Mouse (Mus musculus) neural tube, embryonic 10.5 days (tissue): ENCODE data around the gene Actr1a.

Experiments used
- DNase-seq: peaks from one replicate; pipeline ENCODE4 v3.0.0-alpha.2; 2017; ENCODE audit warnings: low spot score; ENCODE audit errors: extremely low spot score

The Actr1a gene

GRCm38 (mm10) chr19:46350168-46350932 lies 45.2 kb downstream of the Actr1a start, which contains the start of gene 2310034G01Rik:
TSS of gene 2310034G01Rik (minus strand) at chr19:46350302.
- DNase-seq = no peak

- DNase-seq = peak; percentile 26
Measured at GRCm38 (mm10) chr19:46349550-46349949, 46.0 kb downstream of the Actr1a start.

GRCm38 (mm10) chr19:46348761-46349458 lies 46.6 kb downstream of the Actr1a start:
- peak; percentile 73 for DNase-seq

- no peak for DNase-seq
Measured at GRCm38 (mm10) chr19:46347936-46348668, 47.4 kb downstream of the Actr1a start.

DNA sequence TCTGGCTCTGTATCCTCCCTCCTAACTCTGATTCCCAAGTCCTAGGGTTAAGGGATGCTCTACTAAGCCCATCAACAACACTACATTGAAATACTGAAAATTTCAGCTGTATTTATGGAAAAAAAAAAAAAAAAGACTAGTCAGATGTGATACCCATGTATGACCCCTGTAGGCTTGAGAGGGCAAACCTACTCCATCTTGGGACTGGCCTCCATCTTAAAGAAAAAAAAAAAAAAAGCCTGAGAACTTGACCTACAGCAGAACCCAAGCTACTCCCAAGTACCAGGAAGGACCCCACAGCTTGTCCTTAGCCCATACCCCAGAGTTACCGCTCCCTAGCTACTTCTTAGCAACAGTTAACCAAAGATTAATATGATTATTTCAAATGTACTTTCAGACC lies 48.4 kb downstream of the Actr1a start:
- no peak for DNase-seq

DNA sequence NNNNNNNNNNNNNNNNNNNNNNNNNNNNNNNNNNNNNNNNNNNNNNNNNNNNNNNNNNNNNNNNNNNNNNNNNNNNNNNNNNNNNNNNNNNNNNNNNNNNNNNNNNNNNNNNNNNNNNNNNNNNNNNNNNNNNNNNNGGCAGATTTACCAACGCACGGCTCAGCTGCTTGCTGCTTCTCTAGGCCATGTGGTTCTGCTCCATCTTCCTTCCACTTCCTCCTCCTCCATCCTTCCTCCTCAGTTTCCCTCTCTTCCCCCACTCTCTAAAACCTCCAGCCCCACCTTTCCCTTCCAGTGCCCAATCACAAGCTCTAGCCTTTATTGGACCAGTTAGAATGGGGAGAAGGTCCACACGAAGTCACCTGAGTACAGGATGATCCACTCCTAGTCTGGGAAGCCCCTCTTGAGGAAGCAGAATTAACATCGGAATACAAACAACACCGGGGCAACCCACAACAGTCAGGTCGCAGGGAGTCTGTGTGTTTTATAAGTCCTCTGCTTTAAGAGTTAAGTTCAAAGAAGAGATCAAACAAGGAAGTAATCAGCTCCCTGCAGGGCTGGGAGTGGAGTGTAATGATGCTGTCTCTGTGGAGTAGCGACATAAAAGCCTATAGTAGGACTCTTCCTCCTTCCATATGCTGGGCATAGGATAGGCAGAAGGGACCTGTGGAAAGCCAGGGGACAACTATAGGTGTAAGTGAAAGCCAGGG lies 50.7 kb downstream of the Actr1a start:
- no peak for DNase-seq

- DNase-seq = no peak
Measured at GRCm38 (mm10) chr19:46339287-46339971, 56.1 kb downstream of the Actr1a start.

- no peak for DNase-seq
Measured at GRCm38 (mm10) chr19:46338942-46339286, 56.6 kb downstream of the Actr1a start.

DNA sequence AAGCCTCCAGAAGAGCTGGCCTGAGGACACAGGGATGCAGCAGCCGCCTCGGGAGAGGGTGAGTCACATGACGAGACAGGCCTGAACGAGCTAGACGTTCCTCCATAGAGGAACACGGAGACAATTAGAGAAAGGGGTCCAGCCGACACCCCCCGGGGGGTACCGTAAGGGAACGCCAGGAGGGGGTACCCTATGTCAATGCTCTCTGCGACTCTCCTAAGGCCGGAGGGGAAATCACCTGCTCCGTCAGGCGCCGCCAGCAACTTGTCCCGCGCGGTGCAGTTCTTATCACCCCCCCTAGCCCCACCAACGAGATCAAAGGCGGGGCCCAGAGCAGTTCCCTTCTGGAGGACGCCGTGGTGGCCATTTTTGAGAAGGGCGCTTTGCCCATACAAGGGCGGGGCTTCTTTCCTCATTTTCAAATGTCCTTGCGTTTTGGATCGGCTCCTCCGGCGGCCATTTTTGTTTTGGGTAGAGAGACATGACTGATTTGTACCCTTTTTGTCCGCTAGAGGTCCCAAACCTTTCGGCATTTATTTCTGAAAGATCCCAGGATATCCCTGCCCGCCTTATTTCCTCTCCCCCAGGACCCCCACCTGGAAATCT lies 57.1 kb downstream of the Actr1a start, which contains the start of gene Cuedc2:
Cuedc2 (minus strand) TSS at position 372 of the 606 bp plus-strand sequence.
- DNase-seq = peak; percentile 95

GRCm38 (mm10) chr19:46337719-46338330 lies 57.7 kb downstream of the Actr1a start:
- DNase-seq = no peak

- DNase-seq = no peak
Measured at GRCm38 (mm10) chr19:46333906-46334305, 61.6 kb downstream of the Actr1a start.

GRCm38 (mm10) chr19:46332721-46333339 lies 62.7 kb downstream of the Actr1a start:
- no peak for DNase-seq

GRCm38 (mm10) chr19:46331936-46332335 lies 63.6 kb downstream of the Actr1a start:
- DNase-seq = no peak

- no peak for DNase-seq
Measured at GRCm38 (mm10) chr19:46331326-46331725, 64.2 kb downstream of the Actr1a start.

- DNase-seq = no peak
Measured at GRCm38 (mm10) chr19:46330696-46331095, 64.9 kb downstream of the Actr1a start.

- DNase-seq = peak; percentile 79
Measured at GRCm38 (mm10) chr19:46329951-46330350, 65.6 kb downstream of the Actr1a start.

DNA sequence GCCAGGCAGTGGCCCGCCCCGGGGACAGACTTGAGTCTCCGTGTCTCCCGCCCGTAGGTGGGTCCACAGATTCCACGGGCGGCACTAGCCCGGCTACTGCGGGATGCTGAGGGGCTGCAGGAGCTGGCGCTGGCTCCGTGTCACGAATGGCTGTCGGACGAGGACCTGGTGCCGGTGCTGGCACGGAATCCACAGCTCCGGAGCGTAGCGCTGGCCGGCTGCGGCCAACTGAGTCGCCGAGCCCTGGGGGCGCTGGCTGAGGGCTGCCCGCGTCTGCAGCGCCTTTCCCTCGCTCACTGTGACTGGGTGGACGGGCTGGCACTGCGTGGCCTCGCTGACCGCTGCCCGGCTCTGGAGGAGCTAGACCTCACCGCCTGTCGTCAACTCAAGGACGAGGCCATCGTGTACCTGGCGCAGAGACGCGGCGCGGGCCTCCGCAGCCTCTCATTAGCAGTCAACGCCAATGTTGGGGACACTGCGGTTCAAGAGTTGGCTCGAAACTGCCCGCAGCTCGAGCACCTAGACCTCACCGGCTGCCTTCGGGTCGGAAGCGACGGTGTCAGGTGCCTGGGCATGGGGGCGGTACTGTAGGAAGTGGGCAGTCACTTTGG lies 66.4 kb downstream of the Actr1a start:
- DNase-seq = no peak

DNA sequence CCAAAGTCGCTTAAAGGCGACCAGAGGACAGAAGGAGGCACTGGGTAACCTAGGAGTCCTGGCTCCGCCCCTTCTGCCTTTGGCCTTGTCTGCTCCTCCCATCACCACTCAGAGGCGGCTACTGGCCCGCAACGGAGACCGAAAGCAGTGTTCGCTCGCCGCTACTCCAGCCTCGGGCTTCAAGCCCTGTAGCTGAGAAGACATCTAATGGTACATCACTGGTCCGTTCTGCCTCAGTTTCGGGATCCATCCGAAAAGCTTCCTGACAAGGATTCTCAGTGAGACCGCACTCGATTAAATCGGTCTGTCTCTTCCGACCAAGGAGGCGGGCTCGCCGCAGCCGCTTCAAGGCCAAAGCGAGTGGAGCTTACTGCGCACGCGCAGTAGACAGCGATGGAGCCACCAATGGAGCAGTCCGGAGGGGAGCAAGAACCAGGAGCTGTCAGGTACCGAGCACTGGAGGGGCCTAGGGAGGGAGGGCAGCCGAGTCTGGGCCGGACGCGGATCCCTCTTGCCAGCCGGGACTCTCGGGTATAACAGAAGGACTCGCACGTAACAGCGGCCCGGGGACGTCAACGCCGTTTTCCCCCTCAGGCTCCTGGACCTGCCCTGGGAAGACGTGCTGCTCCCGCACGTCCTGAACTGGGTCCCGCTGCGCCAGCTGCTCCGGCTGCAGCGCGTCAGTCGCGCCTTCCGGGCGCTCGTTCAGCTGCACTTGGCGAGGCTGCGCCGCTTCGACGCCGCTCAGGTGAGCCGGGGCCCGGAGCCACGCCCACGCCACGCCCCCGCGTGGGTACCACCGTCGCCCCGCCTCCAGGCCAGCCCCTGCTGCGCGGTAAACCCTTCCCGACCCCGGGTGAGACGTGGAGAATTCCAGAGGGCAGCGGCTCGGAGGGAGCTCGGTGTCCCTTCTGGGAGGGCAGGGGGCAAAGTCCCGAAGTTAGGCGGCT lies 67.2 kb downstream of the Actr1a start, which contains the start of gene Fbxl15:
Fbxl15 (plus strand) TSS at position 104 of the 950 bp plus-strand sequence.
- DNase-seq = peak; percentile 95
